Mouse (Mus musculus) small intestine, adult 2 months (tissue): Measurements from ENCODE around the gene P2rx3.

Source experiments
- CTCF ChIP-seq: fragments of 200-500 bp; IDR thresholded peaks from 2 replicates; pipeline ENCODE4 v1.5.1; 2012; ENCODE audit warnings: low read depth, mild to moderate bottlenecking, control low read depth, inconsistent platforms, low read length, moderate library complexity, mixed read lengths; ENCODE audit not compliant: insufficient replicate concordance, insufficient read length; ENCODE audit errors: extremely low read depth
- POLR2A ChIP-seq: fragments of 200-500 bp; IDR thresholded peaks from 2 replicates; pipeline ENCODE4 v1.6.1; 2012; ENCODE audit warnings: low read depth, mild to moderate bottlenecking, control low read depth, inconsistent platforms, low read length, moderate library complexity

- TF ChIP-seq POLR2A (no peak), CTCF (no peak)
Observed at GRCm38 (mm10) chr2:84958588-84959264, 78.5 kb downstream of the P2rx3 start.
